Mouse (Mus musculus) lung, embryonic 14.5 days (tissue): ENCODE data around the gene Jtb. TPM values are rescaled to one million over a fixed set of nuclear protein-coding genes. Genes with fewer than 3 reads are reported as not detected.
A peak's percentile ranks its signal among the peaks of the same experiment; 100 is the strongest.

Source experiments
- ATAC-seq: fragments of 200-750 bp; cut with Nextera tagmentation; 2 replicates; pipeline ENCODE4 v1.8.0; 2017; ENCODE audit warnings: mild to moderate bottlenecking, moderate TSS enrichment, moderate library complexity; ENCODE audit not compliant: insufficient read depth
- DNase-seq: peaks from one replicate; pipeline ENCODE4 v3.0.0-alpha.2; 2015
- H3K27ac ChIP-seq: fragments of 300-500 bp; sonication (generic); 2 replicates; pipeline ENCODE4 v1.5.1; 2014; ENCODE audit warnings: low read depth, mild to moderate bottlenecking, moderate library complexity
- H3K27me3 ChIP-seq: fragments of 300-500 bp; sonication (generic); 2 replicates; pipeline ENCODE4 v1.6.1; 2014; ENCODE audit warnings: low read length, control low read depth; ENCODE audit not compliant: insufficient read depth
- H3K36me3 ChIP-seq: fragments of 300-500 bp; sonication (generic); 2 replicates; pipeline ENCODE4 v1.6.1; 2014; ENCODE audit warnings: control low read depth; ENCODE audit not compliant: insufficient read depth
- H3K4me1 ChIP-seq: fragments of 300-500 bp; sonication (generic); 2 replicates; pipeline ENCODE4 v1.6.1; 2014; ENCODE audit warnings: antibody characterized with exemption, control low read depth; ENCODE audit not compliant: insufficient read depth
- H3K4me2 ChIP-seq: fragments of 300-500 bp; sonication (generic); 2 replicates; pipeline ENCODE4 v1.6.1; 2014; ENCODE audit warnings: mild to moderate bottlenecking
- H3K4me3 ChIP-seq: fragments of 300-500 bp; sonication (generic); 2 replicates; pipeline ENCODE4 v1.5.1; 2014; ENCODE audit warnings: low read depth, low read length
- H3K9ac ChIP-seq: fragments of 300-500 bp; sonication (generic); 2 replicates; pipeline ENCODE4 v1.6.1; 2014
- H3K9me3 ChIP-seq: fragments of 300-500 bp; sonication (generic); 2 replicates; pipeline ENCODE4 v1.6.1; 2016; ENCODE audit warnings: low read depth, low read length, control low read depth
- CTCF ChIP-seq: IDR thresholded peaks from 2 replicates; pipeline ENCODE4 v1.5.1; 2016; ENCODE audit warnings: antibody characterized with exemption, low read depth
- WGBS: fragments of 180-500 bp; shearing (Covaris S2); extraction: QIAGEN DNeasy Blood & Tissue Kit; methylation state at CpG from one replicate; pipeline ENCODE4 v1.1.7; 2014; 5-methylcytosine and 5-hydroxymethylcytosine counted together
- polyA plus RNA-seq: library from polyadenylated mRNA; unstranded; fragments of >200 nt; fragmentation: Nextera tagmentation; extraction: Ambion mirVana; gene quantifications from 2 replicates; pipeline ENCODE4 v1.2.1, GENCODE M21; 2014

The Jtb gene
- polyA plus RNA-seq, 1 experiment from 2014 or later, result 99.7 TPM

- Histone ChIP-seq H3K9me3 (no peaks in the 10 kb centered on the region), H3K4me2 (peak overlapping the region; percentile 88), H3K27me3 (no peaks in the 10 kb centered on the region), H3K4me1 (peaks cover 4% of the 10 kb centered on the region), H3K9ac (peak overlapping the region; percentile 85), H3K27ac (peak overlapping the region; percentile 85), H3K36me3 (peaks cover 44% of the 10 kb centered on the region), H3K4me3 (peak overlapping the region; percentile 86)
- under 1% methylated on average over 41 of the region's 41 CpGs for WGBS
- DNase-seq, result peak; percentile 22
- TF ChIP-seq CTCF, result no peak
- ATAC-seq, result peak; percentile 68
Measured at GRCm38 (mm10) chr3:90254419-90255193, 23.2 kb downstream of the Jtb start.

GRCm38 (mm10) chr3:90255194-90255565 lies 23.8 kb downstream of the Jtb start:
- peaks cover 48% of the 10 kb centered on the region for H3K36me3 ChIP-seq
- ATAC-seq (no peak), DNase-seq (no peak)
- H3K9me3 ChIP-seq, result no peaks in the 10 kb centered on the region
- peak overlapping the region; percentile 86 for H3K4me3 ChIP-seq
- no peak overlapping the region; the same call in 1 of the 2 replicates for H3K27ac ChIP-seq
- H3K4me1 ChIP-seq, result peaks cover 4% of the 10 kb centered on the region
- 6% methylated on average over 2 of the region's 2 CpGs for WGBS
- peak overlapping the region; percentile 85 for H3K9ac ChIP-seq
- no peaks in the 10 kb centered on the region for H3K27me3 ChIP-seq
- TF ChIP-seq CTCF, result no peak
- H3K4me2 ChIP-seq, result peak overlapping the region; percentile 88

DNA sequence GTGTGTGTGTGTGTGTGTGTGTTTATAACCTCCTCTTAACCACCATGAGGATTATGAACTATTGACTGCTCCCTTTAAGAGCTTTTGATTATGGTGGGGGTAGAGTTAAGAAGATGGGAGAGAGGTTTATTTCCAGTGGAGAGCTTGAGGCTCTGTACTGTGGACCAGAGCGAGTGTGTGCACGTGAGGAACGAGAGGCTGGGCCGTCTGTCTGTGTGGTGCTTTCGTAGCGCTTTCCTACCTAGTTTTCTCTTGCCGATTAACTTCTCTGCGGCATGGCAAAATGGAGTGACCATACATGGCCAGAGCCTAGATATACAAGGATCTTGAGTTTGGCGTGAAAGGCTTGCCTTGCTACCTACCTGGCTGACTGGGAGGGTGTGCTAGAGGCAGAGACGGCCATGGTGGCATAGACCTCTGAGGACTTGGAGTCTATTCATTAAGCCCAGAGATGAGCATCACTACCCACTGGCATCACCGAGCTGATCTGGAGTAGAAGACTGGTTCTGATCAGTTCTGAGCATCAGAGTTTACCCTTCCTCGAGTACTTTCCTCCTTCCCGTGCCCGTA lies 24.5 kb downstream of the Jtb start:
- Histone ChIP-seq H3K36me3 (peaks cover 48% of the 10 kb centered on the region), H3K4me3 (0 out of 2 replicates have a peak overlapping the region, but pooled peaks have one; percentile 86), H3K4me2 (peak overlapping the region; percentile 88), H3K9ac (no peak overlapping the region), H3K4me1 (peaks cover 4% of the 10 kb centered on the region), H3K27ac (no peak overlapping the region), H3K27me3 (no peaks in the 10 kb centered on the region), H3K9me3 (no peaks in the 10 kb centered on the region)
- WGBS, result 93% methylated on average over 14 of the region's 14 CpGs
- no peak for DNase-seq
- no peak for TF ChIP-seq CTCF
- no peak for ATAC-seq

- ATAC-seq, result no peak
- Histone ChIP-seq H3K4me1 (peaks cover 4% of the 10 kb centered on the region), H3K4me3 (no peak overlapping the region), H3K27me3 (no peaks in the 10 kb centered on the region), H3K4me2 (no peak overlapping the region), H3K36me3 (peaks cover 49% of the 10 kb centered on the region), H3K27ac (no peak overlapping the region), H3K9me3 (no peaks in the 10 kb centered on the region), H3K9ac (no peak overlapping the region)
- no peak for TF ChIP-seq CTCF
- no peak for DNase-seq
- 79% methylated on average over 19 of the region's 19 CpGs for WGBS
Measured at GRCm38 (mm10) chr3:90256731-90257530, 25.5 kb downstream of the Jtb start.

DNA sequence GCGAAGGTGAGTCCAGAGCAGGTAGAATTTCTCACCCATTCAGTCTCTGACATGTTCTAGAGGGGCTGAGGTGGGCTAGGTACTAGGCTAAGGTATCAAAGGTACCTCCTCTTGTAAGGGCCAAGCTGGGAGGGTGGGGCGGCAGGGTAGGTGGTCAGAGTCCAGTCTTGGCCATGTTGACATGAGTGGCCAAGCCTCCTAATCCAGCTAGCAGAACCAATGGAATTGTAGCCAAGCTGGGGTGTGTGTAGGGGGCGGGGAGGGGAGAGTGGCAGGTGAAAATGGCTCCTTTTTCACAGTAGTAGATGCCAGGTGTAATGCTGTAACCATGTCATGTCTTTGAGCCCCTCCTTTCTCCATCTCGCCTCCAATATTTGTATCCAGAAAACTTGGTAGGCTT lies 27.1 kb downstream of the Jtb start:
- DNase-seq (no peak), ATAC-seq (no peak)
- Histone ChIP-seq H3K4me2 (no peak overlapping the region), H3K36me3 (peaks cover 65% of the 10 kb centered on the region), H3K4me1 (peaks cover 4% of the 10 kb centered on the region), H3K9ac (no peak overlapping the region), H3K27me3 (no peaks in the 10 kb centered on the region), H3K27ac (no peak overlapping the region), H3K9me3 (no peaks in the 10 kb centered on the region), H3K4me3 (no peak overlapping the region)
- no peak for TF ChIP-seq CTCF
- WGBS, result 88% methylated on average over 4 of the region's 4 CpGs

- Histone ChIP-seq H3K27me3 (no peaks in the 10 kb centered on the region), H3K9me3 (no peaks in the 10 kb centered on the region), H3K4me1 (peaks cover 5% of the 10 kb centered on the region; the same call in 1 of the 2 replicates), H3K9ac (no peak overlapping the region), H3K36me3 (peaks cover 61% of the 10 kb centered on the region), H3K4me2 (no peak overlapping the region), H3K4me3 (no peak overlapping the region), H3K27ac (no peak overlapping the region)
- WGBS, result 95% methylated on average over 5 of the region's 5 CpGs
- DNase-seq (no peak), ATAC-seq (no peak)
- TF ChIP-seq CTCF, result no peak
Measured at GRCm38 (mm10) chr3:90263121-90263771, 31.8 kb downstream of the Jtb start.
